Mouse (Mus musculus) heart, embryonic 15.5 days (tissue): ENCODE measurements around the gene Rnf212b. TPM values are rescaled to one million over a fixed set of nuclear protein-coding genes. Genes with fewer than 3 reads are reported as not detected.
"Not testable (repeated sequence)": the region's sequence is repeated elsewhere in the genome, so short reads cannot be mapped to it uniquely, and the experiment has no call there.

Experiments
- ATAC-seq: fragments of 200-750 bp; cut with Nextera tagmentation; replicated peaks from 2 replicates; pipeline ENCODE4 v1.8.0; 2017; ENCODE audit warnings: low read depth, moderate TSS enrichment; ENCODE audit not compliant: insufficient number of reproducible peaks, insufficient read depth, low FRiP score
- H3K27ac ChIP-seq: fragments of 300-500 bp; sonication (generic); 2 replicates; pipeline ENCODE4 v1.5.1; 2015; ENCODE audit warnings: mild to moderate bottlenecking, inconsistent platforms
- H3K27me3 ChIP-seq: fragments of 300-500 bp; sonication (generic); 2 replicates; pipeline ENCODE4 v1.6.1; 2015; ENCODE audit warnings: inconsistent platforms
- H3K36me3 ChIP-seq: fragments of 300-500 bp; sonication (generic); 2 replicates; pipeline ENCODE4 v1.6.1; 2015; ENCODE audit warnings: mild to moderate bottlenecking, inconsistent platforms
- H3K4me1 ChIP-seq: fragments of 300-500 bp; sonication (generic); replicated peaks from 2 replicates; pipeline ENCODE4 v1.6.1; 2015; ENCODE audit warnings: inconsistent platforms
- H3K4me2 ChIP-seq: fragments of 300-500 bp; sonication (generic); 2 replicates; pipeline ENCODE4 v1.6.1; 2015; ENCODE audit warnings: inconsistent platforms, mild to moderate bottlenecking, moderate library complexity
- H3K4me3 ChIP-seq: fragments of 300-500 bp; sonication (generic); 2 replicates; pipeline ENCODE4 v1.5.1; 2015; ENCODE audit warnings: mild to moderate bottlenecking, inconsistent platforms
- H3K9ac ChIP-seq: fragments of 300-500 bp; sonication (generic); 2 replicates; pipeline ENCODE4 v1.6.1; 2015; ENCODE audit warnings: mild to moderate bottlenecking, inconsistent platforms
- H3K9me3 ChIP-seq: fragments of 300-500 bp; sonication (generic); replicated peaks from 2 replicates; pipeline ENCODE4 v1.6.1; 2016; ENCODE audit warnings: inconsistent platforms
- WGBS: fragments of 180-500 bp; shearing (Covaris S2); methylation state at CpG from one replicate; pipeline ENCODE4 v1.1.7; 2015; ENCODE audit warnings: mixed read lengths; 5-methylcytosine and 5-hydroxymethylcytosine counted together
- polyA plus RNA-seq: library from polyadenylated mRNA; unstranded; fragments of >200 nt; fragmentation: Nextera tagmentation; extraction: Ambion mirVana; gene quantifications from 2 replicates; pipeline ENCODE4 v1.2.1, GENCODE M21; 2015

Rnf212b gene
- not detected in 2 replicates for polyA plus RNA-seq

- Histone ChIP-seq H3K4me1 (peaks cover 11% of the 10 kb centered on the region), H3K9ac (no peak within 1 kb of the TSS), H3K4me3 (no peak within 1 kb of the TSS), H3K36me3 (no peaks in the 10 kb centered on the region), H3K27ac (no peak within 1 kb of the TSS), H3K9me3 (no peaks in the 10 kb centered on the region), H3K4me2 (no peak within 1 kb of the TSS), H3K27me3 (no peaks in the 10 kb centered on the region)
- ATAC-seq, result no peak
- 82% methylated on average over 29 of the region's 29 CpGs for WGBS
Measured at GRCm38 (mm10) chr14:54813991-54814390, at the start of gene Rnf212b. Rnf212b (plus strand) TSS chr14:54814141.

GRCm38 (mm10) chr14:54766937-54767336, 47.0 kb upstream of the Rnf212b start:
- H3K9me3 ChIP-seq, result not testable (repeated sequence)

GRCm38 (mm10) chr14:54768314-54769067, 45.5 kb upstream of the Rnf212b start:
- Histone ChIP-seq H3K9me3 (no peaks in the 10 kb centered on the region), H3K36me3 (no peaks in the 10 kb centered on the region), H3K27ac (no peak overlapping the region), H3K9ac (no peak overlapping the region), H3K4me3 (no peak overlapping the region), H3K4me2 (no peak overlapping the region), H3K27me3 (no peaks in the 10 kb centered on the region), H3K4me1 (peaks cover 5% of the 10 kb centered on the region; the same call in 1 of the 2 replicates)
- 75% methylated on average over 10 of the region's 10 CpGs for WGBS
- ATAC-seq, result no peak

More at GRCm38 (mm10) chr14:54766937-54767336, 47.0 kb upstream of the Rnf212b start:
- H3K27me3 ChIP-seq, H3K9ac ChIP-seq, ATAC-seq, H3K4me1 ChIP-seq, H3K4me3 ChIP-seq, H3K36me3 ChIP-seq, H3K4me2 ChIP-seq, H3K27ac ChIP-seq: not testable (repeated sequence)
- 93% methylated on average over 7 of the region's 7 CpGs for WGBS

- Histone ChIP-seq H3K4me1 (peaks cover 5% of the 10 kb centered on the region; the same call in 1 of the 2 replicates), H3K4me3 (no peak overlapping the region), H3K9ac (no peak overlapping the region), H3K27ac (no peak overlapping the region), H3K9me3 (no peaks in the 10 kb centered on the region), H3K36me3 (no peaks in the 10 kb centered on the region), H3K4me2 (no peak overlapping the region), H3K27me3 (no peaks in the 10 kb centered on the region)
- 92% methylated on average over 5 of the region's 5 CpGs for WGBS
- ATAC-seq, result no peak
Measured at GRCm38 (mm10) chr14:54769068-54769425, 44.9 kb upstream of the Rnf212b start.

- Histone ChIP-seq H3K36me3 (no peaks in the 10 kb centered on the region), H3K4me2 (no peak overlapping the region), H3K4me3 (no peak overlapping the region), H3K4me1 (peaks cover 5% of the 10 kb centered on the region; the same call in 1 of the 2 replicates), H3K9me3 (no peaks in the 10 kb centered on the region), H3K27me3 (no peaks in the 10 kb centered on the region), H3K27ac (no peak overlapping the region), H3K9ac (no peak overlapping the region)
- no peak for ATAC-seq
- WGBS, result 96% methylated on average over 5 of the region's 5 CpGs
Measured at GRCm38 (mm10) chr14:54770373-54770772, 43.6 kb upstream of the Rnf212b start.

GRCm38 (mm10) chr14:54772333-54772856, 41.5 kb upstream of the Rnf212b start:
- Histone ChIP-seq H3K9me3 (no peaks in the 10 kb centered on the region), H3K27ac (no peak overlapping the region), H3K27me3 (no peaks in the 10 kb centered on the region), H3K4me2 (0 out of 2 replicates have a peak overlapping the region, but pooled peaks have one; percentile 1), H3K4me3 (no peak overlapping the region), H3K36me3 (no peaks in the 10 kb centered on the region), H3K4me1 (peaks cover 5% of the 10 kb centered on the region; the same call in 1 of the 2 replicates), H3K9ac (no peak overlapping the region)
- no peak for ATAC-seq
- 49% methylated on average over 20 of the region's 20 CpGs for WGBS

GRCm38 (mm10) chr14:54775534-54776041, 38.4 kb upstream of the Rnf212b start:
- Histone ChIP-seq H3K36me3 (no peaks in the 10 kb centered on the region), H3K27me3 (peaks cover 7% of the 10 kb centered on the region), H3K4me3 (no peak overlapping the region), H3K4me1 (peaks cover 7% of the 10 kb centered on the region), H3K4me2 (no peak overlapping the region), H3K9ac (no peak overlapping the region), H3K27ac (no peak overlapping the region), H3K9me3 (no peaks in the 10 kb centered on the region)
- no peak for ATAC-seq
- WGBS, result 86% methylated on average over 7 of the region's 7 CpGs

GRCm38 (mm10) chr14:54776768-54777167, 37.2 kb upstream of the Rnf212b start:
- WGBS, result 64% methylated on average over 5 of the region's 5 CpGs
- Histone ChIP-seq H3K36me3 (no peaks in the 10 kb centered on the region), H3K27ac (no peak overlapping the region), H3K9me3 (no peaks in the 10 kb centered on the region), H3K27me3 (peaks cover 8% of the 10 kb centered on the region), H3K4me3 (no peak overlapping the region), H3K9ac (no peak overlapping the region), H3K4me1 (peaks cover 12% of the 10 kb centered on the region), H3K4me2 (no peak overlapping the region)
- no peak for ATAC-seq

GRCm38 (mm10) chr14:54777893-54778292, 36.0 kb upstream of the Rnf212b start:
- Histone ChIP-seq H3K4me1 (peaks cover 6% of the 10 kb centered on the region), H3K4me3 (no peak overlapping the region), H3K9me3 (no peaks in the 10 kb centered on the region), H3K4me2 (no peak overlapping the region), H3K9ac (no peak overlapping the region), H3K36me3 (no peaks in the 10 kb centered on the region), H3K27ac (no peak overlapping the region), H3K27me3 (peaks cover 8% of the 10 kb centered on the region)
- 73% methylated on average over 4 of the region's 4 CpGs for WGBS
- no peak for ATAC-seq

- H3K27ac ChIP-seq, result no peak overlapping the region
Measured at GRCm38 (mm10) chr14:54780084-54780483, 33.9 kb upstream of the Rnf212b start.

GRCm38 (mm10) chr14:54780836-54781609, 32.9 kb upstream of the Rnf212b start:
- WGBS, result 3% methylated on average over 35 of the region's 35 CpGs
- Histone ChIP-seq H3K4me3 (peak overlapping the region; percentile 61), H3K27ac (peak overlapping the region; percentile 35), H3K4me2 (peak overlapping the region; percentile 94), H3K4me1 (peaks cover 6% of the 10 kb centered on the region), H3K9ac (peak overlapping the region; percentile 52), H3K9me3 (no peaks in the 10 kb centered on the region), H3K36me3 (no peaks in the 10 kb centered on the region), H3K27me3 (peaks cover 8% of the 10 kb centered on the region)
- peak; percentile 42; the same call in 1 of the 2 replicates for ATAC-seq

More at GRCm38 (mm10) chr14:54780084-54780483, 33.9 kb upstream of the Rnf212b start:
- H3K9ac ChIP-seq, result no peak overlapping the region
- H3K4me2 ChIP-seq, result peak overlapping the region; percentile 94; the same call in 1 of the 2 replicates
- no peaks in the 10 kb centered on the region for H3K36me3 ChIP-seq
- no peak for ATAC-seq
- H3K27me3 ChIP-seq, result peaks cover 8% of the 10 kb centered on the region
- peak overlapping the region; percentile 61 for H3K4me3 ChIP-seq
- H3K9me3 ChIP-seq, result no peaks in the 10 kb centered on the region
- WGBS, result 86% methylated on average over 9 of the region's 9 CpGs
- H3K4me1 ChIP-seq, result peaks cover 6% of the 10 kb centered on the region
